Mouse (Mus musculus) C2C12 (cell line): ENCODE data around the gene Ccdc151.

Experiments used
- CTCF ChIP-seq: IDR thresholded peaks from one replicate; pipeline ENCODE4 v1.5.1; 2011; ENCODE audit not compliant: control insufficient read depth, insufficient read depth, insufficient read length
- MAX ChIP-seq: IDR thresholded peaks from one replicate; pipeline ENCODE4 v1.6.1; 2011; ENCODE audit warnings: mild to moderate bottlenecking, control low read depth
- USF1 ChIP-seq: IDR thresholded peaks from one replicate; pipeline ENCODE4 v1.6.1; 2011; ENCODE audit warnings: low read depth, mild to moderate bottlenecking, control low read depth, moderate library complexity

GRCm38 (mm10) chr9:21983911-21984310 is 18.5 kb downstream of the Ccdc151 start:
- no peak for TF ChIP-seq CTCF
- TF ChIP-seq USF1, result no peak
- no peak for TF ChIP-seq MAX
